In genomic region chr19:21586546-21586945, GRCm38 (mm10) we compare ENCODE assay signal across 14 mouse cellular contexts.
DNase-seq lines count a peak whose midpoint lies in the region; ATAC-seq lines count a peak whose summit lies in the region.
"Had no signal": no experiment of that assay in that cellular context is flagged by ENCODE, and none has a peak within 500 bp of the region (broad histone marks: within the 10 kb centered on the region; RNA-seq: fewer than 3 reads in every experiment).

No protein-coding gene starts in this region.

- DNase-seq in adrenal gland, adult (ENCODE audit: inconsistent age in 2 of 2, low spot score in 1 of 2) = peak; percentile 49 to 70
- no peak for DNase-seq in adrenal gland, adult 18-20 months (ENCODE audit: low spot score in 2 of 2)
- DNase-seq in kidney, adult 9 months = peak; percentile 25
- no peak for DNase-seq in kidney, postnatal 10 days
- peak; percentile 40 for DNase-seq in adrenal gland, postnatal 14 days
- no peak for DNase-seq in gastrocnemius, postnatal 10 days
- DNase-seq: cerebellum, adult 2 months; cerebellum, postnatal 10 days; forebrain, postnatal 0 days had no signal

- no peak for ATAC-seq in CD4-positive, CD25-positive, alpha-beta regulatory T cell, adult 4 months
- ATAC-seq: activated CD4-positive, CD25-positive, alpha-beta regulatory T cell, adult 4 months; forebrain, embryonic 13.5 days; forebrain, postnatal 0 days; intestine, embryonic 16.5 days; Patski had no signal

Comparison
In these comparisons a context has a peak if more than half of its experiments do, and no peak if none do; other contexts are left out.
1. DNase-seq: peak in adrenal gland, adult (2 of 2), kidney, adult 9 months (single experiment) and adrenal gland, postnatal 14 days (single experiment); none in adrenal gland, adult 18-20 months (0 of 2), kidney, postnatal 10 days (single experiment) and gastrocnemius, postnatal 10 days (single experiment).